Mouse (Mus musculus) adrenal gland, postnatal 14 days (tissue): ENCODE results near the gene Man2a1. TPM values are rescaled to one million over a fixed set of nuclear protein-coding genes. Genes with fewer than 3 reads are reported as not detected.
A peak's percentile ranks its signal among the peaks of the same experiment; 100 is the strongest.
"Not testable (repeated sequence)": the region's sequence is repeated elsewhere in the genome, so short reads cannot be mapped to it uniquely, and the experiment has no call there.

Source experiments
- DNase-seq: peaks from one replicate; pipeline ENCODE4 v3.0.0; 2021; ENCODE audit warnings: mixed read lengths
- total RNA-seq: library from RNA; stranded (reverse); gene quantifications from 2 replicates; pipeline ENCODE4 v1.2.3, GENCODE M21; 2021

The Man2a1 gene
- total RNA-seq, 1 experiment from 2014 or later, result 150 TPM

GRCm38 (mm10) chr17:64755191-64755590 is 154.7 kb downstream of the Man2a1 start:
- DNase-seq, result no peak

DNA sequence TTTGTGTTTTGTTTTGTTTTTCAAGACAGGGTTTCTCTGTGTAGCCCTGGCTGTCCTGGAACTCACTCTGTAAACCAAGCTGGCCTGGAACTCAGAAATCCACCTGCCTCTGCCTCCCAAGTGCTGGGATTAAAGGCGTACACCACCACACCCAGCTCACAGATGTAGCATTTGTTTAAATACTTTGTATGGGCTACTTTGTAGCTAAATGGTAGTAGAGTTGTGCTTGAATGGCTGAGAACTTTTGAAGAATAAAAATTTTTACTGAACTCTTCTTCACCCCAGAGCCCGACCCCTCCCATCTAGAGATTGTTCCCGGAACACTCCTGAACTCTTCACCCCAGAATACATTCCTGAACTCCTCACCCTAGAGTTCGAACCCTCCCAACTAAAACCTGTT is 162.1 kb downstream of the Man2a1 start:
- DNase-seq, result not testable (repeated sequence)

DNA sequence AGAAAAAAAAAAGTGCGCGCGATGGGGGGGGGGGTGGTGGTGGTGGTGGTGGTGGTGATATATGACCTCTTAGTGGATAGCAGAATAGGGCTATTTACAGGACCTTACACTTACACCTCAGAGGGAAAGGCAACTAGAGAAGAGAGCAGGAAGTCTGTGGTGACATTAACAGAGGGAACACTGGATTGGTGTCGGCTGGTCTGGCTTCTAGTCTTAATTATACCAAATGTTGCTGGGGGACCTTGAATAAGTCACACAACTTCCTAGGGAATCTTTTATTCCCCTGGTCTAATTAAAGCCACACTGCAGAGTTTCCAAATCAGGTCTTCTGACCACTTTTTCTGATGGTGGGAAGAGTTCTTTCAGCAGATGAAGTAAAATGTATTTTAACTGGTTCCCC is 163.0 kb downstream of the Man2a1 start:
- no peak for DNase-seq

DNA sequence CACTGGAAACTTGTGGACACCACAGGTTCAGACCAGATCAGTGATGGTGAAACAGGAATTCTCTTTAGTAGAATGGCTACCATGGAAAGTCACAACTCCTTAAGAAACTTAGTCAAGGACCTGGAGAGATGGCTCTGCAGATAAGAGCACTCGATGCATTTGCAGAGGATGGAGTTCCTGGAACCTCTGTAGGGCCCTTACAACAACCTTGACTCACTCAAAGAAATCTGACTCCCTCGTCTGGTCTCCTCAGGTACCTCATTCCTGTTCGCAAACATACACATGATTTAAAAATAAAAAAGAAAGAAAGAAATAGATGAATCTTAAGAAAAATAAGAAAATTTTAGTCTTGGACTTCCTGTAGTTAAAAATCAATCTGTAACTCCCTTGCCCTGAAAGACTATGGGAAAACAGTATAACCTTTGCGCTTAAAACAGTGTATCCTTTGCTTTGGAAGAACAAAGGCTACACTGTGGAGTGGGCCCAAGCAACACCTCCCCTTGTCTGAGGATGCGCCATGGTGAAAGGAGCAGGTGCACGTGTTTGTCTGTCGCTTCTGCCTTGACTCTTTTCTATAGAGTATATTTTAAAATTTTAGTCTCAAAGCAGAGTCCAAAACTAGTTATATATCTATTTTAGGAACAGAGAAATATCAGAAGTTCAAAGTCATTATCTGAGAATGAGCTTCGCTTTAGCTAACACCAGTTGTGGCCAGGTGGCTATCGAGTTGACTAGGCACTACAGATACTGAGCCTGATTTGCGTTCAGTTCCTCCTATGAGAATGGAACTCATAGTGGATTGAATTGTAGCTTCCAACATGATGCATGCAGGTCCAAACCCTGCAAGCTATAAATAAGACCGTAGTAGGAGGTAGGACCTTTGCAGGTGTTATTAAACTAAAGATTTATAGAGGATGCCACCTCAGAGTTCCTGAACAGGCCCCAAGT is 163.9 kb downstream of the Man2a1 start:
- no peak for DNase-seq

- DNase-seq, result no peak
Measured at GRCm38 (mm10) chr17:64765286-64765685, 164.8 kb downstream of the Man2a1 start.

DNA sequence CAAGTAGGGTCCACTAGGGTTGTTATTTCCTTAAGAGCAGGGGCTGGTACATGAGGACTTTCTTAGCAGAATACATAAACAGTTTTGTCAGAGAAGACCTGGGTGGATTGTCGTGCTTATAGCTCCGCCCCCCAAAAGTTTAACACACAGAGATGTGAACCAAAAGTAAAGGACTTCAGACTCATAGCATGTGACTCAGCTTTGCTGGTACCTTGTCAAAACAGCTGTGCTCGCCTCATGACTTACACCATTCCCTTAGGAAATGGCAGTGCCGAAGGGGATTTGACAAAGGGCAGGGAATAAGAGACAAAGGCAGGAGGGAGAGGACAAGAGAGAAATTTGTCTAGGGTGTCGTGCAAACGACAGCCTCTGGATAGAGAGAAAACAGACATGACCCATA is 166.0 kb downstream of the Man2a1 start:
- DNase-seq, result no peak

- DNase-seq, result no peak
Measured at GRCm38 (mm10) chr17:64770277-64770676, 169.7 kb downstream of the Man2a1 start.

DNA sequence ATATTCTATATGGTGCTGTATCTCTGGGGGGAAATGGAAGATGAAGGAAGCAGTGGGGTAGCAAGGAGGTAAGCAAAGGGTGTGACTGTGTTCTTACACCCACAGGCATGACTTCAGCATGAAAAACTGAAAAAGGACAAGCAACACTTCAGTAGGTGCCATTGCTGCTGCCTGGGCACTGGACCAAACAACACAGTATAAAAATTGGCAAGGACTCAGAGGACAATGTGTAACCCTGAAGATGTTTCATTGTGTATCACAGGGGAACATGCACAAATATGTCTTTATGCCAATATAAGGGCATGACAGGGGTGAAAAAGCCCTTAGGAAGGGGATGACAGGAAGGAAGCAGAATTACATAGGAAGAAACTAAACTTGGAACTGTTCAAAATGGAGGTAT is 172.1 kb downstream of the Man2a1 start:
- DNase-seq, result no peak

GRCm38 (mm10) chr17:64774218-64774617 is 173.7 kb downstream of the Man2a1 start:
- DNase-seq, result no peak

- no peak for DNase-seq
Measured at GRCm38 (mm10) chr17:64778300-64778699, 177.8 kb downstream of the Man2a1 start.

DNA sequence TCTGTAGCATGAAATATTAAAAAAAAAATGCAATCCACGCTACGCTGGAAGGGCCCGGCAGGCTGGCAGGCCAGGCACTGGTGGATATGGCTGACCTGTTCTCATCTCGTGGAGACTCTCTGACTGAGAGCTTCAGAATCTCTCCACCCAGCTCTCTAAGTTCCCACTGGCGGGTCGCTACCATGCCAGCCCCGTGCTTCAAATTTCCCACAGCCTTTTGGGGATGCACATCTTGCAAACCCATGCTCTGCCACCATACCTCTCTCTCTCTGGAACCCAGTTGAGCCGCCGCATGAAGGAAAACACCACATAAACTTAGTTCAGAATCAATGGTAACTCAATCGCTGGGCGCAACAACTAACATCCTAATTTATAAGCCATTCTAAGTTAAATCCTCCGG is 178.2 kb downstream of the Man2a1 start:
- no peak for DNase-seq

DNA sequence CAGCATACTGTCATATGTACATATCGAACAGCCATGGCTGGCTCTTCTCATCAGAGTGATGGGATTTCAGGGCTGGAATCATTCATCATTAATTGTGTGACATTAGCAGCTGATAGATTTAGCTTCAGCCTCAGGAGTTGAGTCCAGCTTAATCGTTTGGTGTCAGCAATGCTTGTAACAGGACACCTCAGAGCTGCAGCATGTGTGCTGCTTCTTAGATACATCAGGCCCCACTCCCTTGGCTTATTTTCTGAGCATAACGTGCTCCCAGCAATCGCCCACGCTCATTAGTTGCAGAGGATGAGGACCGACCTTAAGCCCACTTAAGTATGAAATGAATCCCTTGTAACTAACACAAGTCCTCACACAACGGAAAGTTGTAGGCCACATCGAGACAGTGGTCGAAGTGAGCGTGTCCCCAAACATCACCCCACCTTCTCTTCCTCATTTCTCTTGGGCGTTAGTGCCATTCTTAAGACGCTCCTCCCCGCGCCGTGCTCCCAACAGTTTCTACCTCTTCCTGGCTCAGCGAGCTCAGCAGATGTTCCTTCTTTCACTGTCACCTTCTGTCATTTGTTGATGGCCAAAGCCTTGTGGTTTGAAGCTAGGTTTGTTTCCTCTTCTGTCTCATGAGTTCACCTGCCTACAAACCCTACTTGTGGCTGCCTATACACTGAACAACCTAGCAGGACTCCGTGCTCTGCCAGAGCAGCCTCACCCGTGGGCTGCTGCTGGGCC is 180.4 kb downstream of the Man2a1 start:
- DNase-seq, result no peak

- no peak for DNase-seq
Measured at GRCm38 (mm10) chr17:64782307-64782706, 181.8 kb downstream of the Man2a1 start.

DNA sequence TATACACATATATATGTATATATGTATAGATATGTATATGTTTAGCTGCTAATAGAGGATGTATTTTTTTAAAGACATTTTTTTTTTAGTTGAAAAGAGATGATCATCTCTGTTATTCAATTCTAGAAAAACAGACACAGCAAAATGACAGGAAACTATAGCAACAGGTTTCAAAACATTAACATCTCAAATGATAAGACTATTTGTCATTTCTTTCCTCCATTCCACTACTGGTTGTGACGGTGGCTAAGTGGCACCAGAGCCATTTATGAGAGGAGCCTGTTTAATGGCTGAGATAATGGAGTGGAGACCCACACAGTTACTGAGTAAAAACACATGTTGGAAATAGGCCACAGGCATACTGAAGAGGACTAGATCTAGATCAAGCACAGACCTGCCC is 185.4 kb downstream of the Man2a1 start:
- DNase-seq, result no peak

DNA sequence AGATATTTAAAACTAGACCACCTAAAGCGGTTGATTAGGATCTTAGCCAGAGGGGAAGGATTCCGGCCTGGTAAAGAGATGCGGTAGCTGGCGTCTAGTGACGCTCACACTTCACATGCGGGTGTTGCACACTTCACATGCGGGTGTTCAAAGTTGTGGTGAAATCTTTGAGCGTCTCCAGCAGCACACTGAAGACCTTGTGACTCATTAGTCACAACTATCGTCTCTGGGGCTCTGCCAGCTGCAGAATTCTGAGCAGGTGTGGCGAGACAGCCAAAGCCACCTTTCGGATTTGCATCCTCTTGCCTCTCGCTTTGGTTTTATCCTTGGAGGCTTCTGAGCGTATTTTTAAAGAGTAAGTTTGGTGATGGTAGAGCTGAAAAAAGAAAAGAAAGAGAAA is 187.8 kb downstream of the Man2a1 start:
- DNase-seq, result no peak

DNA sequence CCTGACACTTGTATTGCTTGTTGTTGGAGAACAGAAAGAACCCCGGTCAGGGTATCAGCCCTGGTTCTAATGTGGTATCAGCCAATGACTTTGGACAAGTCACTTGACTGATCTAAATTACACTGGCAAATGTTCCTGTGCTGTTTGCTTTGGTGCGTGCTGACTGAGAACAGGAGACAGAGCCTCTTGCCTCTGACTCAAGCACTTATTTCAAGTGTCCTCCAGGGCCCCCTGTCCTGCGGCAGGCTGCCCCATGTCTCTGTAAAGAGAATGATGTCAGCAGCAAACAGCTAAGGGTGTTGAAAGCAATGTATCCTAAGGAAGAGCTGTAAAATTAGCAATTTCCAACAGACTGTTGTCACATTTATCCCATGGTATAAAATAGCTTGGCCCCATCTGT is 188.6 kb downstream of the Man2a1 start:
- DNase-seq, result no peak

DNA sequence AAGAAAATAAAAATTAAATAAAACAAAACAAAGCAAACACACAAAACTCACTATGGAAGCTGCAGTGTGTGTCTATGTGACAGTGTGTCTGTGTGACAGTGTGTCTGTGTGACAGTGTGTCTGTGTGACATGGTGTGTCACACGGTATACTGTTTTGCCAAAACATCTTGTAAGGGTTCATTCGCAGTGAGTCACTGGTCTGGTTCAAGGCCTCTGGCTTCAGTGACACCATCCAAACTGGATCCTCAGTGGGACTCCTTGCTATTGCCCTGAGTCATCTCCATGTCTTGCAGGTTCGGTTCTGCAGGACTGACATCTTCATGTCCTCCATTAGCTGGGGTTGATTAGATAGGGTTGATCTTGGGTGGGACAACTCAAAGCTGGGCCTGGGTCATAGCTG is 191.5 kb downstream of the Man2a1 start:
- peak; percentile 10 for DNase-seq

GRCm38 (mm10) chr17:64792623-64793022 is 192.1 kb downstream of the Man2a1 start:
- no peak for DNase-seq

DNA sequence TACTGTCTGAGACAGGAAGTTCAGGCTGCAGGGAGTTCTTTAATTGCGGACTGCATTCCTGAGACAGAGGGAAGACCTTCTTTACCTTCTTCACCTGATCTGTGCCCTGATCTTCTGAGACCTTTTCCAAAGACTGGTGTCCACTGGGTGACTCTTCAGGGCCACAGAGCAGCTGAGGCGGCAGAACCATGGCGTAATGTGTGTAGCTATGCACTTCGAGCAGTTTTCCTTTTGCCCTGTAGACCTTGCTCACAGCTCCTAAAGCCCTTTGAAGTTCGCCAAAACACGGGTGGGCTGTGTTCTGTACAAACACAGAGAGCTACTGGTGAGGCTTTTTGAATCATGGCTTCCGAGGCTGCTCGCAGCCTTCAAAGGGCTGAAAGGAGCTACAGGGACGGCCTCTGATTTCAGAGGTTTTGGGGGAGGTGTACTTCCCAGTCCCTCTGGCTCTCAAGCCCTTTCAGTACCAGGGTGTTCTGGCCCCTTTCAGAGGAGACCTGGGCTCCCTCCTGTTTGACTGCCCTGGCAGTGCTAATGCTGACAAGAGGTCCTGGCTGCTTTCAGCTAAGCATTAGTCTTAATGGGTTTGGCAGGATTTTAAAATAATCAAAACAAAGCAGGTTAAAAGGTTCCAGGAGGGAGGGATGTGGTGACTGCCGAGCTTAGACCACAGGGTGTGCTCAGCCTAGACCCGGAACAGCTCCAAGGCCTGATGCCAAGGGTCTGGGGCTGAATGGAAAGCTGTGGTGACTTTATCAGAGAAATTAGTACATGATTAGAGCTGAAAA is 201.8 kb downstream of the Man2a1 start:
- no peak for DNase-seq

- no peak for DNase-seq
Measured at GRCm38 (mm10) chr17:64802956-64803275, 202.4 kb downstream of the Man2a1 start.
